Mouse (Mus musculus) kidney, adult 2 months (tissue): ENCODE measurements around the gene Fam129c.

Experiments
- CTCF ChIP-seq: fragments of 200-500 bp; conservative IDR thresholded peaks from 2 replicates; pipeline ENCODE4 v1.5.1; 2011; ENCODE audit warnings: low read depth, mild to moderate bottlenecking, control low read depth, low read length, moderate library complexity, mixed read lengths; ENCODE audit not compliant: insufficient read depth, insufficient read length
- POLR2A ChIP-seq: fragments of 200-500 bp; IDR thresholded peaks from one replicate; pipeline ENCODE4 v1.6.1; 2011; ENCODE audit warnings: low read depth, low read length, control low read depth

GRCm38 (mm10) chr8:71560071-71560470, 37.4 kb upstream of the Fam129c start:
- TF ChIP-seq CTCF (no peak), POLR2A (no peak)
